Mouse (Mus musculus) left cerebral cortex, postnatal 14 days (tissue): ENCODE results near the gene Nags. TPM values are rescaled to one million over a fixed set of nuclear protein-coding genes. Genes with fewer than 3 reads are reported as not detected.

Experiments
- DNase-seq, 2 experiments: peaks; one replicate each; pipeline ENCODE4 v3.0.0; 2021 to 2022; ENCODE audit warnings: low spot score in 2 of 2, mixed read lengths in 1 of 2
- intact Hi-C: fragments of 180-260 bp; cut with DNase I; formaldehyde crosslinking; loops from one replicate; pipeline ENCODE4 v1.15.1; 2025
- total RNA-seq, 2 experiments: library from RNA; stranded (reverse); gene quantifications; 2 replicates each; pipeline ENCODE4 v1.2.3; 2021

Nags gene
- total RNA-seq, 2 experiments from 2014 or later, result not detected

DNA sequence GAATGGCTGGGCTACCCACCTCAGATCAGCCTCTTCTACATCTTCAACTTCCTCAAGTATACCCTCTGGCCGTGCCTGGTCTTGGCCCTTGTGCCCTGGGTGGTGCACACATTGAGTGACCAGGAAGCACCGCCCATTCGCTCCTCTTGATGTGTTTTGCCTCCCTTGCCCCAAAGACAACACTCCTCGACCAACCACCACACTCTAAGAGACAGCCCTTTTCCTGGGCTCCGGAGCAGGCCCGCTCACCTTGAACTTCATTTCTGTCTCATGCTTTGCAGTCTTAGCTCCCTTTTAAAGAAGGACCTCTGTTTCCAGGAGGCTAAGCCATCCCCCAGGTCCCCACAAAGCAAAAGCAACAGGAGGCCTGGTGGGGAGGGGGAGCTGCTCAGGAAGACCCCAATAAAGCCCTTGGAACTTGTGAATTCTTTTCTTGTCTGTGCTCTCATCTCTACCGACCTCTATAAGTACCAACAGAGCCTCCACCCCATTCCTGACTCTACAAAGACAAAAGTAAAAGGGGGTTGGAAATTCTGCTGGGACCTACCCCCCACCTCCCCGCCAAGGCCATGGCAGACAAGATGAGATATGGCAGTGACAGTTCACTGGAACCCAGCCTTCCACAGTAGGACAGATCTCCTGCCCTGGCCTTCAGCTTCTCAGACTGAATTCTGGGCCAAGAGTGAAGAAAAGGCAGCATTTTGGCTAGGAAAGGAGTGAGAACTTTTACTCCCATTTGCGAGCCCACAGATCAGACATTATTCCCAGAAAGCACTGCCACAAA is 48.5 kb downstream of the Nags start:
- DNase-seq, result no peak
- intact Hi-C loops, result no loop called here

DNA sequence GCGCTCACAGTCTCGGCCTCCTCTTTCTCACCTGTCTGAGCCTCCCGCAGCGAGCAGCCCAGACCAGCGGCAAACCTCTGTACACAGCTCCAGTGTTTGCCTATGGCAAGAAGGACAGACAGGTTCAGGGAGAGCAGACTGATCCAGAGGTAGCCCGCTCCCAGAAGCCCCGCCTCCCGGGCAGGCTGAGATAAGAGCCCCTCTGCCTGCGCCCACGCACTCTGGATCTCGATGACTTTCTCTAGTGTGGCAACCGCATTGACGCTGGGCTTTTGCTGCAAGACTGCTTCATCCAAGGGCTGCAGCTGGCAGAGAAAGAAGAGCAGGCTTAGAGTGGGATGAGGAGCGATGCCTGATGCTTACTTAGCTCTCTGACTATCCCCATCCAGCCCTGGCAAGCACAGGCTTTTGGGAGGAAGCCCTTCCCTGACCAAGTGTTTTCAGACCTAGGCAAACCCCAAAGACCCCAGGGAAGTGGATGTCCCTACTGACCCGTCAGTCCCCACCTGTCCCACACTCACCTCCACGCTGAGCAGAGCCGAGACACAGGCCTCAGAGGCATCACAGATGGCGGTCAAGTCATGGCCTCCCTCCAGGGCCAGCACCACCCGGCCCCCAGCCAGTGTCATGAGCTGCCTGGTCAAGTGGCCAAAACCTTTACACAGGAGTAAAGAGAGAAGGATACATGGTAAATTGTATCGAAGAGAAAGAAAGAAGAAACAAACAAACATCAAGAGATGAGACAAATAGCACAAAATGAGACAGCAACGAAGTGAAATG is 50.9 kb downstream of the Nags start:
- peak in 1 of 2 experiments; percentile 76 for DNase-seq
- intact Hi-C loops, result no loop called here

DNA sequence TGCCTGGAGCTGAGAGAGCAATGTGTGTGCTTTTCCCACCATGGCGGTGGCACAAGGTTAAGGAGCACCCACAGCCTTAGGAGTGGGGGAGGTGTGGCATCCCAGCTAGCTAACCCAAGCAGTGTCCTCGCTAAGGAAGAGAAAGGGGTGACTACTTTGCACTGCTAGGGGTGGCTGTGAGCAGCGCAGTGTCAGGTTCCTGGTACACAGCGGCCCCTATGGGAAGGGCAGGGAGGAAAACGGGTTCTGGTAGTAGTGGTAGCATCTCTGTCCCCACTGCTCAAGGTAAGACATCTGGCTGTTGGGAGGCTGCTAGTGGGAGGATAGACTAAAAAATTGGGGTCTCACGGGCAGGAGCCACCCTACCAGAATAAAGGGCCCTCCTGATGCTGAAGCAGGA is 52.9 kb downstream of the Nags start:
- intact Hi-C loops, result no loop called here
- no peak for DNase-seq

Other genes with a start within 250 kb of the Nags start
- not detected for gene Sost, start 178.5 kb upstream of the Nags start, total RNA-seq
- not detected for gene Cfap97d1, start 161.2 kb upstream of the Nags start, total RNA-seq
- 100 to 1,000 TPM; 191 to 205 TPM for gene Dusp3, start 158.5 kb upstream of the Nags start, total RNA-seq
- gene Mpp3, start 117.1 kb upstream of the Nags start, total RNA-seq, result 10 to 100 TPM; 50.3 to 52.0 TPM
- gene Cd300lg, start 104.0 kb upstream of the Nags start, total RNA-seq, result not detected
- gene Mpp2, start 57.0 kb upstream of the Nags start, total RNA-seq, result 100 to 1,000 TPM; 152 to 155 TPM
- gene Ppy, start 44.2 kb upstream of the Nags start, total RNA-seq, result not detected
- gene Pyy, start 37.7 kb upstream of the Nags start, total RNA-seq, result not detected
- gene Tmem101, start 10.9 kb downstream of the Nags start, total RNA-seq, result 10 to 100 TPM; 27.0 to 30.3 TPM
- 10 to 100 TPM; 60.5 to 65.2 TPM for gene Lsm12, start 39.8 kb downstream of the Nags start, total RNA-seq
- gene G6pc3, start 44.1 kb downstream of the Nags start, total RNA-seq, result 10 to 100 TPM; 45.5 to 49.1 TPM
- 100 to 1,000 TPM; 194 to 197 TPM for gene Hdac5, start 84.7 kb downstream of the Nags start, total RNA-seq
- gene BC030867, start 103.4 kb downstream of the Nags start, total RNA-seq, result under 1 TPM; 0.46 to 0.63 TPM
- under 1 TPM; 0.59 to 0.72 TPM for gene Asb16, start 123.2 kb downstream of the Nags start, total RNA-seq
- gene Tmub2, start 139.4 kb downstream of the Nags start, total RNA-seq, result 10 to 100 TPM; 66.1 to 69.5 TPM
- gene Atxn7l3, start 151.1 kb downstream of the Nags start, total RNA-seq, result 100 to 1,000 TPM; 180 to 196 TPM
- gene Ubtf, start 174.2 kb downstream of the Nags start, total RNA-seq, result 100 to 1,000 TPM; 104 to 108 TPM
- gene Slc4a1, start 220.7 kb downstream of the Nags start, total RNA-seq, result 1 to 10 TPM; 1.2 to 1.3 TPM
- 100 to 1,000 TPM; 399 to 416 TPM for gene Rundc3a, start 247.9 kb downstream of the Nags start, total RNA-seq